11 mouse cellular contexts compared by ENCODE assay signal in the genomic region with DNA sequence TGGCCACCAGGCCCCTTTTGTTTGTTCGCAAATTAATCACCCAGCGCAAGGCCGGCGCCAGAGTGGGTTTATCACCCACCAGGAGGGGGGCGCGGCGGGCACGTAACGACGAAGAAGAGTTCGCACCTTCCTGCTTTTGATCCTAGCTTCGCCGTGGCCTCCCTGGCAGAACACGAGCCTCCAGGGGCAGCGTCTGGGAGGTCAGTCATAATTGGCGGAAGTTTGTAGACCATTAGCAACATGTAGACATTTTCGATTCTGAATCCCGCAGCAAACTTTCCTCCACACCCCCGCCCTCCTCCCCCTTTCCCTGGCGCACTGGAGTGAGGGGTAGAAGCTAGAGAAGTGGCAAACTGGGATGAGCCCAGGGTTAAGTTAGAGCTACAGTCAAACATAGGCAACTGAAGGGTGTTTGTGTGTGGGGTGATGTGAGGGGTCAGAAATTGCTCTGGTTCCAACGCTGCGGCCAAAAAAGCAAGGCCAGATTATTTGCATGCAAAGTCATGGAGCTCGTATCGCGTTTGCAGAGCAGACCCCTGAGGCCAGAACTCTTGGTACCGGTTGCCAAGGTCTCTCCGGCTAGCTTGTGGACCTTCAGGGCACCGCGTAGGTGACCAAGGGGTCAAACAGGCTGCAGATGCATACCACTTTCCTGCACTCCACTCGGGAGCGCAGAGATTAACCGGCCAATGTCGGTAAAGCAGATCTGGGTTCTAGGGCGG. TPM values are rescaled to one million over a fixed set of nuclear protein-coding genes. Genes with fewer than 3 reads are reported as not detected.
A peak's percentile ranks its signal among the peaks of the same experiment; 100 is the strongest.
DNase-seq lines count a peak whose midpoint lies in the region; ATAC-seq lines count a peak whose summit lies in the region.
"Had no signal": no experiment of that assay in that cellular context is flagged by ENCODE, and none has a peak within 500 bp of the region (broad histone marks: within the 10 kb centered on the region; RNA-seq: fewer than 3 reads in every experiment).

No protein-coding gene starts in this region.

- peak; percentile 58 for DNase-seq in adrenal gland, adult 2 months
- DNase-seq in adrenal gland, adult 8-10 months = no peak
- DNase-seq in kidney, adult 18-20 months = no peak
- no peak for DNase-seq in embryonic facial prominence, embryonic 11.5 days (ENCODE audit: low spot score)
- DNase-seq in cerebellum, postnatal 10 days = no peak
- no peak for DNase-seq in kidney, postnatal 36 days
- DNase-seq: gastrocnemius, postnatal 25 days had no signal

- H3K4me1 ChIP-seq in kidney, embryonic 15.5 days = peaks cover 54% of the 10 kb centered on the region
- peaks cover 6% of the 10 kb centered on the region for H3K4me1 ChIP-seq in embryonic facial prominence, embryonic 11.5 days (ENCODE audit: control insufficient read depth, insufficient read depth, low read length)
- peaks cover 19% of the 10 kb centered on the region; the same call in 1 of the 2 replicates for H3K4me1 ChIP-seq in liver, embryonic 12.5 days

- peak overlapping the region; percentile 98 for H3K27ac ChIP-seq in kidney, embryonic 15.5 days
- H3K27ac ChIP-seq in embryonic facial prominence, embryonic 11.5 days (replicated peaks; ENCODE audit: low read depth, low read length) = peak overlapping the region; percentile 96
- H3K27ac ChIP-seq in liver, embryonic 12.5 days = peak overlapping the region; percentile 81
- H3K27ac ChIP-seq: macrophage; neural tube, embryonic 12.5 days had no signal

- H3K4me2 ChIP-seq in kidney, embryonic 15.5 days = peak overlapping the region; percentile 84
- H3K4me2 ChIP-seq in embryonic facial prominence, embryonic 11.5 days (ENCODE audit: low read depth, low read length) = peak overlapping the region; percentile 75
- peak overlapping the region; percentile 62 for H3K4me2 ChIP-seq in liver, embryonic 12.5 days

- ATAC-seq in kidney, embryonic 15.5 days (replicated peaks; ENCODE audit: low FRiP score) = no peak
- no peak for ATAC-seq in embryonic facial prominence, embryonic 11.5 days (replicated peaks; ENCODE audit: insufficient number of reproducible peaks, low FRiP score, low TSS enrichment, low read depth)
- ATAC-seq in liver, embryonic 12.5 days = no peak

- no peaks in the 10 kb centered on the region for H3K36me3 ChIP-seq in kidney, embryonic 15.5 days
- no peaks in the 10 kb centered on the region for H3K36me3 ChIP-seq in embryonic facial prominence, embryonic 11.5 days (replicated peaks; ENCODE audit: control insufficient read depth, insufficient read depth, low read depth, low read length)
- H3K36me3 ChIP-seq in liver, embryonic 12.5 days = no peaks in the 10 kb centered on the region
- H3K36me3 ChIP-seq: neural tube, embryonic 12.5 days had no signal

- WGBS in kidney, embryonic 15.5 days = 11% methylated on average over 34 of the region's 34 CpGs
- 2% methylated on average over 34 of the region's 34 CpGs for WGBS in embryonic facial prominence, embryonic 11.5 days
- WGBS in liver, embryonic 12.5 days (ENCODE audit: insufficient replicate concordance) = 4% methylated on average over 34 of the region's 34 CpGs

- no peaks in the 10 kb centered on the region for H3K9me3 ChIP-seq in kidney, embryonic 15.5 days (replicated peaks)
- H3K9me3 ChIP-seq in embryonic facial prominence, embryonic 11.5 days (replicated peaks; ENCODE audit: control insufficient read depth, low read length) = no peaks in the 10 kb centered on the region
- no peaks in the 10 kb centered on the region for H3K9me3 ChIP-seq in liver, embryonic 12.5 days (replicated peaks)
- H3K9me3 ChIP-seq: neural tube, embryonic 12.5 days had no signal

- peaks cover 97% of the 10 kb centered on the region for H3K27me3 ChIP-seq in kidney, embryonic 15.5 days
- peaks cover 37% of the 10 kb centered on the region for H3K27me3 ChIP-seq in embryonic facial prominence, embryonic 11.5 days (ENCODE audit: control insufficient read depth, insufficient read depth, low read length)
- peaks cover 100% of the 10 kb centered on the region for H3K27me3 ChIP-seq in liver, embryonic 12.5 days (replicated peaks)

- H3K9ac ChIP-seq in kidney, embryonic 15.5 days = peak overlapping the region; percentile 58
- H3K9ac ChIP-seq in embryonic facial prominence, embryonic 11.5 days (replicated peaks; ENCODE audit: low read length) = peak overlapping the region; percentile 92
- peak overlapping the region; percentile 17; the same call in 1 of the 2 replicates for H3K9ac ChIP-seq in liver, embryonic 12.5 days
- H3K9ac ChIP-seq: neural tube, embryonic 12.5 days had no signal

- H3K4me3 ChIP-seq in kidney, embryonic 15.5 days (replicated peaks) = peak overlapping the region; percentile 51
- peak overlapping the region; percentile 62 for H3K4me3 ChIP-seq in embryonic facial prominence, embryonic 11.5 days (ENCODE audit: low read depth, low read length)
- H3K4me3 ChIP-seq in liver, embryonic 12.5 days = no peak overlapping the region
- H3K4me3 ChIP-seq: neural tube, embryonic 12.5 days had no signal

RNA-seq across cellular contexts. Expression of a gene that starts 2.1 kb away (rescaled TPM):
- 100 to 1,000 TPM; 285 to 315 TPM for total RNA-seq in adrenal gland, adult 2 months (2021)
- 854 and 965 TPM in 2 replicates for polyA plus RNA-seq in adrenal gland, adult 2 months (2012; rRNA removed)
- total RNA-seq in adrenal gland, adult 8-10 months (2022) = 100 to 1,000 TPM; 299 to 549 (median 400) TPM
- 51.1 and 54.4 TPM in 2 replicates for polyA plus RNA-seq in kidney, embryonic 15.5 days (2015; fragmentation: Nextera tagmentation; extraction: Ambion mirVana)
- 36.9 and 39.8 TPM in 2 replicates for polyA plus RNA-seq in embryonic facial prominence, embryonic 11.5 days (2014; fragmentation: Nextera tagmentation; extraction: Ambion mirVana)
- 9.3 and 10.7 TPM in 2 replicates for polyA plus RNA-seq in liver, embryonic 12.5 days (2016; fragmentation: Nextera tagmentation; extraction: Ambion mirVana)
- polyA plus RNA-seq: macrophage had no signal

Comparison
In these comparisons a context has a peak if more than half of its experiments do, and no peak if none do; other contexts are left out.
1. H3K9ac ChIP-seq: peak in every context shown above with its lines; median percentile 92 in embryonic facial prominence, embryonic 11.5 days; 58 in kidney, embryonic 15.5 days; 17 in liver, embryonic 12.5 days.
2. RNA of a gene that starts 2.1 kb away (polyA plus RNA-seq): 854 to 965 TPM in adrenal gland, adult 2 months; 51.1 to 54.4 TPM in kidney, embryonic 15.5 days, 36.9 to 39.8 TPM in embryonic facial prominence, embryonic 11.5 days and 9.3 to 10.7 TPM in liver, embryonic 12.5 days; every median in the first group is over 10 times any median in the second.
3. Peak in every context shown above with its lines, with median percentiles within 50 percentile points of each other: H3K27ac ChIP-seq and H3K4me2 ChIP-seq.